Mouse (Mus musculus) right cerebral cortex, postnatal 14 days (tissue): ENCODE measurements around the gene Radil.

ENCODE experiments used
- DNase-seq: peaks from one replicate; pipeline ENCODE4 v3.0.0; 2022

Radil gene

GRCm38 (mm10) chr5:142478829-142479435 is 72.0 kb downstream of the Radil start:
- peak; percentile 92 for DNase-seq

GRCm38 (mm10) chr5:142477866-142478615 is 72.9 kb downstream of the Radil start:
- DNase-seq = no peak

GRCm38 (mm10) chr5:142477346-142477745 is 73.6 kb downstream of the Radil start:
- DNase-seq = peak; percentile 41

- DNase-seq = no peak
Measured at GRCm38 (mm10) chr5:142475669-142476068, 75.2 kb downstream of the Radil start.

GRCm38 (mm10) chr5:142473696-142474095 is 77.2 kb downstream of the Radil start:
- peak; percentile 43 for DNase-seq

GRCm38 (mm10) chr5:142469796-142470195 is 81.1 kb downstream of the Radil start:
- no peak for DNase-seq

GRCm38 (mm10) chr5:142468375-142468774 is 82.5 kb downstream of the Radil start:
- no peak for DNase-seq

- DNase-seq = peak; percentile 86
Measured at GRCm38 (mm10) chr5:142463461-142464454, 87.1 kb downstream of the Radil start, which contains the start of gene Ap5z1. Gene Ap5z1 (plus strand): TSS chr5:142463944.

- no peak for DNase-seq
Measured at GRCm38 (mm10) chr5:142463011-142463410, 87.9 kb downstream of the Radil start.

GRCm38 (mm10) chr5:142462641-142462948 is 88.3 kb downstream of the Radil start:
- no peak for DNase-seq

- no peak for DNase-seq
Measured at GRCm38 (mm10) chr5:142461942-142462640, 88.8 kb downstream of the Radil start.

- no peak for DNase-seq
Measured at GRCm38 (mm10) chr5:142459834-142460233, 91.1 kb downstream of the Radil start.

GRCm38 (mm10) chr5:142458791-142459557 is 91.9 kb downstream of the Radil start:
- no peak for DNase-seq

- no peak for DNase-seq
Measured at GRCm38 (mm10) chr5:142457345-142457744, 93.6 kb downstream of the Radil start.

- DNase-seq = no peak
Measured at GRCm38 (mm10) chr5:142456318-142456717, 94.6 kb downstream of the Radil start.

GRCm38 (mm10) chr5:142453742-142454141 is 97.2 kb downstream of the Radil start:
- no peak for DNase-seq

- DNase-seq = no peak
Measured at GRCm38 (mm10) chr5:142451759-142452158, 99.1 kb downstream of the Radil start.

GRCm38 (mm10) chr5:142450846-142451245 is 100.1 kb downstream of the Radil start:
- no peak for DNase-seq

- DNase-seq = no peak
Measured at GRCm38 (mm10) chr5:142448623-142449022, 102.3 kb downstream of the Radil start.

GRCm38 (mm10) chr5:142448076-142448475 is 102.8 kb downstream of the Radil start:
- peak; percentile 93 for DNase-seq

- DNase-seq = no peak
Measured at GRCm38 (mm10) chr5:142445709-142446108, 105.2 kb downstream of the Radil start.
